Mouse (Mus musculus) cortical plate, adult 2 months (tissue): ENCODE results near the gene Sv2b.

Source experiments
- CTCF ChIP-seq: fragments of 200-500 bp; IDR thresholded peaks from 2 replicates; pipeline ENCODE4 v1.5.1; 2011; ENCODE audit warnings: mild to moderate bottlenecking, control low read depth, low read length; ENCODE audit not compliant: insufficient read depth; ENCODE audit errors: extremely low read depth
- POLR2A ChIP-seq: fragments of 200-500 bp; IDR thresholded peaks from 2 replicates; pipeline ENCODE4 v1.6.1; 2011; ENCODE audit warnings: mild to moderate bottlenecking, low read length, control low read depth; ENCODE audit not compliant: insufficient read depth; ENCODE audit errors: extremely low read depth

- TF ChIP-seq CTCF (no peak), POLR2A (no peak)
Measured at GRCm38 (mm10) chr7:75224206-75224605, 84.9 kb downstream of the Sv2b start.
